Comparison of ENCODE assay signal across 10 mouse cellular contexts in genomic region chr11:97805662-97806612, GRCm38 (mm10). TPM values are rescaled to one million over a fixed set of nuclear protein-coding genes. Genes with fewer than 3 reads are reported as not detected.
DNase-seq lines count a peak whose midpoint lies in the region; ATAC-seq lines count a peak whose summit lies in the region.
"Had no signal": no experiment of that assay in that cellular context is flagged by ENCODE, and none has a peak within 500 bp of the region (broad histone marks: within the 10 kb centered on the region; RNA-seq: fewer than 3 reads in every experiment).

No protein-coding gene starts in this region.

- H3K4me3 ChIP-seq in embryonic facial prominence, embryonic 10.5 days, result peak overlapping the region; percentile 40; the same call in 1 of the 2 replicates
- H3K4me3 ChIP-seq in hindbrain, embryonic 13.5 days, result peak overlapping the region; percentile 10
- no peak overlapping the region for H3K4me3 ChIP-seq in liver, embryonic 16.5 days (ENCODE audit: low read depth, low read length)

- peak; percentile 57 for DNase-seq in embryo, embryonic 10 days (ENCODE audit: low spot score)
- DNase-seq in embryo, embryonic 10.5 days (ENCODE audit: low spot score), result no peak
- peak; percentile 31 for DNase-seq in embryonic facial prominence, embryonic 10.5 days (ENCODE audit: low spot score)
- DNase-seq in left cerebral cortex, adult 8-10 months (ENCODE audit: low spot score in 2 of 2), result no peak
- no peak for DNase-seq in ovary, postnatal 10 days (ENCODE audit: low spot score)

- peaks cover 91% of the 10 kb centered on the region for H3K4me1 ChIP-seq in embryonic facial prominence, embryonic 10.5 days
- peaks cover 92% of the 10 kb centered on the region for H3K4me1 ChIP-seq in hindbrain, embryonic 13.5 days (replicated peaks)
- peaks cover 51% of the 10 kb centered on the region for H3K4me1 ChIP-seq in liver, embryonic 16.5 days (ENCODE audit: control insufficient read depth, low read depth, low read length)

- H3K4me2 ChIP-seq in hindbrain, embryonic 13.5 days, result peak overlapping the region; percentile 42
- H3K4me2 ChIP-seq in liver, embryonic 16.5 days (ENCODE audit: low read depth, low read length), result no peak overlapping the region

- WGBS in embryonic facial prominence, embryonic 10.5 days, result 59% methylated on average over 15 of the region's 15 CpGs
- WGBS in hindbrain, embryonic 13.5 days, result 28% methylated on average over 15 of the region's 15 CpGs
- 58% methylated on average over 15 of the region's 15 CpGs for whole genome bisulfite sequencing in liver, embryonic 16.5 days (ENCODE audit: insufficient replicate concordance)

- H3K9me3 ChIP-seq in embryonic facial prominence, embryonic 10.5 days, result no peaks in the 10 kb centered on the region
- no peaks in the 10 kb centered on the region for H3K9me3 ChIP-seq in hindbrain, embryonic 13.5 days
- no peaks in the 10 kb centered on the region for H3K9me3 ChIP-seq in liver, embryonic 16.5 days (replicated peaks; ENCODE audit: control insufficient read depth, low read length)
- H3K9me3 ChIP-seq: G1E had no signal

- peak overlapping the region; percentile 78 for H3K27ac ChIP-seq in embryonic facial prominence, embryonic 10.5 days (replicated peaks)
- peak overlapping the region; percentile 85 for H3K27ac ChIP-seq in hindbrain, embryonic 13.5 days
- 0 out of 2 replicates have a peak overlapping the region, but pooled peaks have one; percentile 0 for H3K27ac ChIP-seq in liver, embryonic 16.5 days (ENCODE audit: low read length)

- no peaks in the 10 kb centered on the region for H3K27me3 ChIP-seq in embryonic facial prominence, embryonic 10.5 days (replicated peaks; ENCODE audit: low read depth, poor library complexity, severe bottlenecking)
- no peaks in the 10 kb centered on the region for H3K27me3 ChIP-seq in hindbrain, embryonic 13.5 days
- H3K27me3 ChIP-seq in liver, embryonic 16.5 days (ENCODE audit: control insufficient read depth, insufficient read depth, low read depth, low read length), result no peaks in the 10 kb centered on the region

- peak; percentile 62; the same call in 1 of the 2 replicates for ATAC-seq in hindbrain, embryonic 13.5 days (ENCODE audit: low FRiP score)
- ATAC-seq in liver, embryonic 16.5 days (ENCODE audit: low read depth), result no peak
- no peak for ATAC-seq in frontal cortex, adult (ENCODE audit: low TSS enrichment)

- peaks cover 49% of the 10 kb centered on the region for H3K36me3 ChIP-seq in embryonic facial prominence, embryonic 10.5 days (replicated peaks)
- H3K36me3 ChIP-seq in hindbrain, embryonic 13.5 days, result peaks cover 30% of the 10 kb centered on the region
- no peaks in the 10 kb centered on the region for H3K36me3 ChIP-seq in liver, embryonic 16.5 days (ENCODE audit: control insufficient read depth, insufficient read depth)

- peak overlapping the region; percentile 52 for H3K9ac ChIP-seq in hindbrain, embryonic 13.5 days
- H3K9ac ChIP-seq in liver, embryonic 16.5 days (ENCODE audit: low read depth, low read length), result no peak overlapping the region

RNA-seq across cellular contexts. Expression of gene Lasp1, which starts 7.1 kb away (rescaled TPM):
- polyA plus RNA-seq in embryonic facial prominence, embryonic 10.5 days (2016; fragmentation: Nextera tagmentation; extraction: Ambion mirVana), result 90.5 and 98.7 TPM in 2 replicates
- polyA plus RNA-seq in hindbrain, embryonic 13.5 days (2015; fragmentation: Nextera tagmentation; extraction: Ambion mirVana), result 131 and 137 TPM in 2 replicates
- 32.3 and 38.3 TPM in 2 replicates for polyA plus RNA-seq in liver, embryonic 16.5 days (2015; fragmentation: Nextera tagmentation; extraction: Ambion mirVana)
- total RNA-seq in left cerebral cortex, adult 8-10 months (2022), result 100 to 1,000 TPM; 138 to 169 (median 155) TPM

RNA-seq across cellular contexts. Expression of gene Rpl23, which starts 23.7 kb away (rescaled TPM):
- polyA plus RNA-seq in embryonic facial prominence, embryonic 10.5 days (2016; fragmentation: Nextera tagmentation; extraction: Ambion mirVana), result 481 and 487 TPM in 2 replicates
- 369 and 380 TPM in 2 replicates for polyA plus RNA-seq in hindbrain, embryonic 13.5 days (2015; fragmentation: Nextera tagmentation; extraction: Ambion mirVana)
- 232 and 261 TPM in 2 replicates for polyA plus RNA-seq in liver, embryonic 16.5 days (2015; fragmentation: Nextera tagmentation; extraction: Ambion mirVana)
- total RNA-seq in left cerebral cortex, adult 8-10 months (2022), result 100 to 1,000 TPM; 331 to 461 (median 392) TPM

RNA-seq across cellular contexts. Expression of gene 1700001P01Rik, which starts 30.2 kb away (rescaled TPM):
- polyA plus RNA-seq in embryonic facial prominence, embryonic 10.5 days (2016; fragmentation: Nextera tagmentation; extraction: Ambion mirVana), result 0.85 and 1.1 TPM in 2 replicates
- polyA plus RNA-seq in hindbrain, embryonic 13.5 days (2015; fragmentation: Nextera tagmentation; extraction: Ambion mirVana), result 0.68 and 0.79 TPM in 2 replicates
- polyA plus RNA-seq in liver, embryonic 16.5 days (2015; fragmentation: Nextera tagmentation; extraction: Ambion mirVana), result not detected in 2 replicates
- 1 to 10 TPM in 1 of 4 experiments, under 1 TPM in 2, not detected in 1; 0.65 to 1.2 (median 0.84) TPM for total RNA-seq in left cerebral cortex, adult 8-10 months (2022)
- total RNA-seq: hematopoietic stem cell, adult 5-6 weeks had no signal

RNA-seq across cellular contexts. Expression of gene B230217C12Rik, which starts 34.6 kb away (rescaled TPM):
- 14.0 and 16.0 TPM in 2 replicates for polyA plus RNA-seq in embryonic facial prominence, embryonic 10.5 days (2016; fragmentation: Nextera tagmentation; extraction: Ambion mirVana)
- 28.9 and 29.2 TPM in 2 replicates for polyA plus RNA-seq in hindbrain, embryonic 13.5 days (2015; fragmentation: Nextera tagmentation; extraction: Ambion mirVana)
- 0.19 and 0.36 TPM in 2 replicates for polyA plus RNA-seq in liver, embryonic 16.5 days (2015; fragmentation: Nextera tagmentation; extraction: Ambion mirVana)
- 10 to 100 TPM; 73.0 to 83.2 (median 79.8) TPM for total RNA-seq in left cerebral cortex, adult 8-10 months (2022)
- polyA plus RNA-seq: G1E had no signal

RNA-seq across cellular contexts. Expression of gene Cwc25, which starts 39.6 kb away (rescaled TPM):
- polyA plus RNA-seq in embryonic facial prominence, embryonic 10.5 days (2016; fragmentation: Nextera tagmentation; extraction: Ambion mirVana), result 22.0 and 24.2 TPM in 2 replicates
- polyA plus RNA-seq in hindbrain, embryonic 13.5 days (2015; fragmentation: Nextera tagmentation; extraction: Ambion mirVana), result 17.6 and 18.3 TPM in 2 replicates
- polyA plus RNA-seq in liver, embryonic 16.5 days (2015; fragmentation: Nextera tagmentation; extraction: Ambion mirVana), result 5.4 and 6.0 TPM in 2 replicates
- total RNA-seq in left cerebral cortex, adult 8-10 months (2022), result 10 to 100 TPM; 17.0 to 20.6 (median 19.1) TPM

Comparison
In these comparisons a context has a peak if more than half of its experiments do, and no peak if none do; other contexts are left out.
1. DNase-seq: peak in embryo, embryonic 10 days (single experiment) and embryonic facial prominence, embryonic 10.5 days (single experiment); none in embryo, embryonic 10.5 days (single experiment), left cerebral cortex, adult 8-10 months (0 of 2) and ovary, postnatal 10 days (single experiment).
2. H3K27ac ChIP-seq: peak in every context shown above with its lines; median percentile 85 in hindbrain, embryonic 13.5 days; 78 in embryonic facial prominence, embryonic 10.5 days; 0 in liver, embryonic 16.5 days.